Mouse (Mus musculus): ENCODE data around the gene Prkar1b.

- TF ChIP-seq CTCF (IDR thresholded peaks at IDR 0.05) = no peak
- TF ChIP-seq EP300 (IDR thresholded peaks at IDR 0.05) = no peak
Measured at GRCm38 (mm10) chr5:138981921-138982320, 167.9 kb downstream of the Prkar1b start.

All from lung, postnatal 0 days (tissue).